Mouse (Mus musculus) hindbrain, embryonic 16.5 days (tissue): Measurements from ENCODE around the gene Rai14. TPM values are rescaled to one million over a fixed set of nuclear protein-coding genes. Genes with fewer than 3 reads are reported as not detected.
A peak's percentile ranks its signal among the peaks of the same experiment; 100 is the strongest.

Source experiments
- ATAC-seq: fragments of 200-750 bp; cut with Nextera tagmentation; 2 replicates; pipeline ENCODE4 v1.8.0; 2017; ENCODE audit warnings: moderate TSS enrichment, moderate library complexity
- H3K27ac ChIP-seq: fragments of 300-500 bp; sonication (generic); 2 replicates; pipeline ENCODE4 v1.5.1; 2014; ENCODE audit warnings: low read depth, mild to moderate bottlenecking, control low read depth, low read length, moderate library complexity
- H3K27me3 ChIP-seq: fragments of 300-500 bp; sonication (generic); replicated peaks from 2 replicates; pipeline ENCODE4 v1.6.1; 2014; ENCODE audit warnings: low read length; ENCODE audit not compliant: control insufficient read depth, insufficient read depth
- H3K36me3 ChIP-seq: fragments of 300-500 bp; sonication (generic); 2 replicates; pipeline ENCODE4 v1.6.1; 2014; ENCODE audit warnings: mild to moderate bottlenecking, low read length, moderate library complexity, mixed read lengths; ENCODE audit not compliant: control insufficient read depth, insufficient read depth
- H3K4me1 ChIP-seq: fragments of 300-500 bp; sonication (generic); 2 replicates; pipeline ENCODE4 v1.6.1; 2014; ENCODE audit warnings: low read depth, low read length; ENCODE audit not compliant: control insufficient read depth, insufficient read depth
- H3K4me2 ChIP-seq: fragments of 300-500 bp; sonication (generic); 2 replicates; pipeline ENCODE4 v1.6.1; 2014; ENCODE audit warnings: mild to moderate bottlenecking, low read length, control low read depth, moderate library complexity
- H3K4me3 ChIP-seq: fragments of 300-500 bp; sonication (generic); 2 replicates; pipeline ENCODE4 v1.5.1; 2014; ENCODE audit warnings: mild to moderate bottlenecking, low read length, control low read depth, moderate library complexity
- H3K9ac ChIP-seq: fragments of 300-500 bp; sonication (generic); 2 replicates; pipeline ENCODE4 v1.6.1; 2014; ENCODE audit warnings: low read depth, mild to moderate bottlenecking, control low read depth, low read length, moderate library complexity
- H3K9me3 ChIP-seq: fragments of 300-500 bp; sonication (generic); 2 replicates; pipeline ENCODE4 v1.6.1; 2014; ENCODE audit warnings: mild to moderate bottlenecking, low read length, moderate library complexity; ENCODE audit not compliant: control insufficient read depth
- WGBS: fragments of 180-500 bp; shearing (Covaris S2); extraction: QIAGEN DNeasy Blood & Tissue Kit; methylation state at CpG from one replicate; pipeline ENCODE4 v1.1.7; 2014; 5-methylcytosine and 5-hydroxymethylcytosine counted together
- polyA plus RNA-seq: library from polyadenylated mRNA; unstranded; fragments of >200 nt; fragmentation: Nextera tagmentation; extraction: Ambion mirVana; gene quantifications from 2 replicates; pipeline ENCODE4 v1.2.1, GENCODE M21; 2015

The Rai14 gene
- polyA plus RNA-seq: 8.2 and 11.6 TPM in 2 replicates

- under 1% methylated on average over 51 of the region's 68 CpGs for WGBS
- H3K4me1 ChIP-seq: peaks cover 9% of the 10 kb centered on the region
Measured at GRCm38 (mm10) chr15:10714409-10715138, at the start of gene Rai14. Gene Rai14, minus strand, starts transcription at chr15:10714624.

DNA sequence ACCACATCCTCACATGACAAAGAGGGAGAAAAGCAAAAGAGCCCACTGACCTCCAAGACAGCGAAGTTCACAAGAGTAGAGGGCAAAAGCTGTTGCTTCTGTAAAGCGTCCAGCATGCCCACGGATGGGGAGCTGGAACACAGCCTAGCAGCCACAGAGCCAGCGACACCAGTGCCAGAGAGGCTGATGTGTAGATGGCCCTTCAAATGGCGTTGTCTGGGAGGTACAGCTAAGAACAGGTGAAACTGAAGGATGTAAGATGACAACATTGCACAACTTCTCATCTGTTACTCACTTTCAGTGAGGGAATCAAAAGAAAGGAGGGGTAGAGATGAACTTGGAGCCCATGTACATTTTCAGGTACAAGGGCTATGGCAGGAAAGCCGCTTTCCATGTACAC is 47.0 kb upstream of the Rai14 start:
- H3K4me3 ChIP-seq: no peak overlapping the region
- no peak overlapping the region for H3K9ac ChIP-seq
- no peaks in the 10 kb centered on the region for H3K27me3 ChIP-seq
- H3K4me2 ChIP-seq: no peak overlapping the region
- H3K4me1 ChIP-seq: no peaks in the 10 kb centered on the region
- no peaks in the 10 kb centered on the region for H3K36me3 ChIP-seq
- 83% methylated on average over 6 of the region's 6 CpGs for WGBS
- no peak overlapping the region for H3K27ac ChIP-seq
- no peak for ATAC-seq
- no peaks in the 10 kb centered on the region for H3K9me3 ChIP-seq

More at GRCm38 (mm10) chr15:10714409-10715138, at the start of gene Rai14:
- peak within 1 kb of the TSS; percentile 50 for H3K27ac ChIP-seq
- H3K27me3 ChIP-seq: no peaks in the 10 kb centered on the region
- H3K4me3 ChIP-seq: peak within 1 kb of the TSS; percentile 63
- peak within 1 kb of the TSS; percentile 87 for H3K4me2 ChIP-seq
- no peaks in the 10 kb centered on the region for H3K36me3 ChIP-seq
- H3K9ac ChIP-seq: peak within 1 kb of the TSS; percentile 68
- ATAC-seq: peak; percentile 75
- H3K9me3 ChIP-seq: no peaks in the 10 kb centered on the region

- no peak overlapping the region for H3K27ac ChIP-seq
- H3K9ac ChIP-seq: no peak overlapping the region
- H3K4me1 ChIP-seq: no peaks in the 10 kb centered on the region
- WGBS: 83% methylated on average over 12 of the region's 12 CpGs
- no peak overlapping the region for H3K4me3 ChIP-seq
- no peaks in the 10 kb centered on the region for H3K9me3 ChIP-seq
- no peaks in the 10 kb centered on the region for H3K27me3 ChIP-seq
- no peak for ATAC-seq
- H3K4me2 ChIP-seq: no peak overlapping the region
- no peaks in the 10 kb centered on the region for H3K36me3 ChIP-seq
Measured at GRCm38 (mm10) chr15:10760006-10760405, 45.6 kb upstream of the Rai14 start.

DNA sequence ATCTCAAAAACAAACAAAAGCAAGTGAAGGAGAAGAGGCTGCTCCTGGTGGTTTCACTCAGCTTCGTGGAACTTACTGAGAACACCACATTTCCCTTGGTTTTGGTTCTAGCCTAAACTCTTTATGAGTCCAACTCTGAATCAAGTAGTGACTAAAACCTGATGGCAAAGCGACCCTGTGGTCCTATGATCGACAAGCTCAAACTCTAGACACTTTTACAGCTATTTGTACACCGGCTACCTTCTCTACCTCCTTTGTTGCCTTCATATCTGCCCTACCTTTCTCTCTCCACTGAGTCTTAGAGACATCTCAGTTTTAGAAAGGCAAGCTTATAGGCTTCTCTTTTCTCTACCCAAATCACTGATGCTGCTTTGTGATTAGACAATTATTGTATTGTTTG is 45.0 kb upstream of the Rai14 start:
- Histone ChIP-seq H3K9ac (no peak overlapping the region), H3K27me3 (no peaks in the 10 kb centered on the region), H3K4me3 (no peak overlapping the region), H3K4me1 (no peaks in the 10 kb centered on the region), H3K36me3 (no peaks in the 10 kb centered on the region), H3K27ac (no peak overlapping the region), H3K9me3 (no peaks in the 10 kb centered on the region), H3K4me2 (no peak overlapping the region)
- 92% methylated on average over 4 of the region's 4 CpGs for WGBS
- no peak for ATAC-seq

GRCm38 (mm10) chr15:10758808-10759207 is 44.4 kb upstream of the Rai14 start:
- Histone ChIP-seq H3K36me3 (no peaks in the 10 kb centered on the region), H3K27me3 (no peaks in the 10 kb centered on the region), H3K4me1 (no peaks in the 10 kb centered on the region), H3K27ac (no peak overlapping the region), H3K4me2 (no peak overlapping the region), H3K9ac (no peak overlapping the region), H3K4me3 (no peak overlapping the region), H3K9me3 (no peaks in the 10 kb centered on the region)
- ATAC-seq: no peak

GRCm38 (mm10) chr15:10751141-10751540 is 36.7 kb upstream of the Rai14 start:
- no peak overlapping the region for H3K27ac ChIP-seq
- H3K9me3 ChIP-seq: no peaks in the 10 kb centered on the region
- H3K4me2 ChIP-seq: no peak overlapping the region
- peaks cover 11% of the 10 kb centered on the region for H3K4me1 ChIP-seq
- no peaks in the 10 kb centered on the region for H3K27me3 ChIP-seq
- H3K4me3 ChIP-seq: no peak overlapping the region
- H3K9ac ChIP-seq: no peak overlapping the region
- ATAC-seq: no peak
- WGBS: 87% methylated on average over 2 of the region's 2 CpGs
- no peaks in the 10 kb centered on the region for H3K36me3 ChIP-seq

DNA sequence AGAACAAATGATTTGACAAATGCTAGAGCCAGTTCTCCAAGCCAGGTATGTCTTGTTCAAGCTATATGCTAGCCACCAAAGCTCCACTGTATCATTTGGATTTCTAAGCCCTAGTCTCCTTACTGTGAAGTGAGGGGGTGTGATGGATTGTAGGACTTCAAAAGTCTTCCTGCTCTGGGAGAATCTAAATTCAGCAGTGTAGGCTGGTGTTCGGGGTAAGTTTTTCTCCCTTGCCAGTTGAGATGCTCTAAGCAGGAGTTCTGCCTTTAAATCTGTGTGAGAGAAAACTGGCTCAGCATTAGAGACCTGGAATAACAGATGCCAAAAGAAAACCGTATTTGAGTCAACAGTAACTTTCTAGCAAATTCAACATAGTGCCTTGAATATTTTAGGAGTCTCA is 35.9 kb upstream of the Rai14 start:
- Histone ChIP-seq H3K9me3 (no peaks in the 10 kb centered on the region), H3K4me2 (no peak overlapping the region), H3K27ac (no peak overlapping the region), H3K4me1 (peaks cover 11% of the 10 kb centered on the region), H3K27me3 (no peaks in the 10 kb centered on the region), H3K36me3 (no peaks in the 10 kb centered on the region), H3K4me3 (no peak overlapping the region), H3K9ac (no peak overlapping the region)
- 75% methylated on average over 2 of the region's 2 CpGs for WGBS
- no peak for ATAC-seq

DNA sequence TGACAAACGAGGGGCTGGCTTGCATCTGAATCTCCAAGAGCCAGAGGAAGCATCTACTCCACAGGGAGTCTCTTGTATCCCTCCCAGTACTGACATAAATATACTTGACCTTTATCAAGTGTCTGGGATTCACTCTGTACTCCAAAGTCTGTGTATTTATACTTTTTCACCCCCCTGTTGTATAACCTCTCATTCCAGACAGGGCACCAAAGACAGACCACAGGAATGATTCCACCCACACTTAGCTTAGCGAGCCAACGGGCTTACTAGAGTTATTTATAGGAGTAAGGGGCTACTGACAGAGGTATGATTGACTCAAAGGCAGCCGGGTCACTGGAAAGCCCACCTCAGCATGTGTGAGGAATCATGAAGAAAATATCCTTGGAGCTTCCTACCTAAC is 35.3 kb upstream of the Rai14 start:
- no peak overlapping the region for H3K27ac ChIP-seq
- no peak for ATAC-seq
- no peak overlapping the region for H3K4me3 ChIP-seq
- H3K27me3 ChIP-seq: no peaks in the 10 kb centered on the region
- 40% methylated on average over 4 of the region's 4 CpGs for WGBS
- no peak overlapping the region for H3K4me2 ChIP-seq
- H3K9ac ChIP-seq: no peak overlapping the region
- peaks cover 11% of the 10 kb centered on the region for H3K4me1 ChIP-seq
- no peaks in the 10 kb centered on the region for H3K9me3 ChIP-seq
- H3K36me3 ChIP-seq: no peaks in the 10 kb centered on the region

- 52% methylated on average over 8 of the region's 8 CpGs for WGBS
- peak; percentile 56 for ATAC-seq
- Histone ChIP-seq H3K36me3 (no peaks in the 10 kb centered on the region), H3K4me1 (peaks cover 11% of the 10 kb centered on the region), H3K4me2 (no peak overlapping the region), H3K9ac (no peak overlapping the region), H3K9me3 (no peaks in the 10 kb centered on the region), H3K27ac (no peak overlapping the region), H3K4me3 (no peak overlapping the region), H3K27me3 (no peaks in the 10 kb centered on the region)
Measured at GRCm38 (mm10) chr15:10747638-10748037, 33.2 kb upstream of the Rai14 start.
